Mouse (Mus musculus): ENCODE data around the gene Trim72.

Gene Trim72

DNA sequence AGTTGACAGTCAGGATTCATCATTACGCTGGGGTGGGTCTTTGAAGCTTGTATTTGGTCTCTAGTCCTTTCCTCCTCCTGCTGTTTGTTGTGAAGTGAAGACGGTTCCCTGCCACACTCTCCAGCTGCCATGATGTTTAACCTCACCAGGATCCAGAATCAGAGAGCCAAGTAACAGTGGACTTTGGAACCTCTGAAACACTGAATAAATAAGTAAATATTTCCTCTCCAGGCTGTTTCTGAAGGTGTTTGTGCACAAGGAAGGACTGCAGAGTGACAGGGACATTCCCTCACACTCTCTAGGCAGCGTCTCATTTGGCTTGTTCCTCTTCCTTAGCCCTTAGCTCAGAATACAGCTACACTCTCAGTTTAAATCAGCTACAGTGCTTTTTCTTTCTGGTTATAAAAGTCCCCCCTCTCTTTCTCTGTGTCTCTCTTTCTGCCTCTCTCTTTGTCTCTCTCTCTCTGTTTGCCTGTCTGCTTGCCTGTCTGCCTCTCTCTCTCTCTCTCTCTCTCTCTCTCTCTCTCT, 53.2 kb downstream of the Trim72 start:
- DNase-seq = no peak

GRCm38 (mm10) chr7:128057860-128058259, 54.1 kb downstream of the Trim72 start:
- no peak for DNase-seq

DNA sequence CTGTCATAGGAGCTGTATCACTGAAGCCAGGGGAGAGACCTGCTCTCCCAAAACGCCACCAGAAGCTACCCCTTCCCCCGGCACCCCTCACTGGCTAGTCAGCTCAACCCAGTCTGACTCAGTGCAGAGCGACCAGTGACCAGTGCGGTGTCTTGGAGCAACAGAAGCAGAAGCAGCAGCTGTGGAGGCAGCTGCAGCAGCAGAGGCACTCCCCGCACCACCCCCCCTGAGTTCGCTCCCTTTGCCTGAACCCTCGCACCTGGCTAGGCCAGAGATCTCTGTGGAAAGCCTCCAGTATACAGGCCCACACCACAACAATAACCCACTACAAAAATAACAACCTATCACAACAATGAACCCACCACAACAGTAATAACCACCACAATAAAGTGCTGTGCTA, 54.8 kb downstream of the Trim72 start:
- no peak for DNase-seq

- no peak for DNase-seq
Observed at GRCm38 (mm10) chr7:128059091-128059490, 55.3 kb downstream of the Trim72 start.
